Mouse (Mus musculus) spleen, adult 2 months (tissue): ENCODE data around the gene Shc3. TPM values are rescaled to one million over a fixed set of nuclear protein-coding genes. Genes with fewer than 3 reads are reported as not detected.

Experiments used
- DNase-seq, 2 experiments: peaks; one replicate each; pipeline versions ENCODE4 v3.0.0 to v3.0.0-alpha.2; 2012 to 2021; ENCODE audit warnings: low spot score in 2 of 2, low read depth in 1 of 2
- H3K27ac ChIP-seq: fragments of 200-500 bp; 2 replicates; pipeline ENCODE4 v1.5.1; 2012; ENCODE audit warnings: low read length, inconsistent platforms; ENCODE audit not compliant: insufficient read depth
- H3K27me3 ChIP-seq: fragments of 200-500 bp; 2 replicates; pipeline ENCODE4 v1.6.1; 2012; ENCODE audit warnings: mild to moderate bottlenecking, moderate library complexity, low read length, inconsistent platforms; ENCODE audit not compliant: control insufficient read depth, insufficient read depth
- H3K36me3 ChIP-seq: fragments of 200-500 bp; 2 replicates; pipeline ENCODE4 v1.6.1; 2012; ENCODE audit warnings: mild to moderate bottlenecking, low read length, inconsistent platforms; ENCODE audit not compliant: control insufficient read depth, insufficient read depth
- H3K4me1 ChIP-seq: fragments of 200-500 bp; 2 replicates; pipeline ENCODE4 v1.6.1; 2011; ENCODE audit warnings: inconsistent platforms; ENCODE audit not compliant: control insufficient read depth, insufficient read depth, insufficient read length
- H3K4me3 ChIP-seq: fragments of 200-500 bp; 2 replicates; pipeline ENCODE4 v1.5.1; 2011; ENCODE audit warnings: mild to moderate bottlenecking, inconsistent platforms; ENCODE audit not compliant: insufficient read depth, insufficient read length; ENCODE audit errors: extremely low read depth
- CTCF ChIP-seq: fragments of 200-500 bp; IDR thresholded peaks from 2 replicates; pipeline ENCODE4 v1.5.1; 2011; ENCODE audit warnings: mild to moderate bottlenecking, inconsistent platforms; ENCODE audit not compliant: insufficient read depth, insufficient read length, insufficient replicate concordance; ENCODE audit errors: extremely low read depth
- POLR2A ChIP-seq: fragments of 200-500 bp; IDR thresholded peaks from 2 replicates; pipeline ENCODE4 v1.6.1; 2011; ENCODE audit warnings: low read depth, low read length, inconsistent platforms
- WGBS: fragments of 180-500 bp; shearing (Covaris S2); methylation state at CpG from one replicate; pipeline ENCODE4 v1.1.7; 2018; 5-methylcytosine and 5-hydroxymethylcytosine counted together
- polyA plus RNA-seq: library from polyadenylated mRNA; depleted of rRNA; stranded (reverse); fragments of >200 nt; gene quantifications from 2 replicates; pipeline ENCODE4 v1.2.3, GENCODE M21; 2012

Shc3 gene
- polyA plus RNA-seq, 1 experiment: 0.14 TPM

DNA sequence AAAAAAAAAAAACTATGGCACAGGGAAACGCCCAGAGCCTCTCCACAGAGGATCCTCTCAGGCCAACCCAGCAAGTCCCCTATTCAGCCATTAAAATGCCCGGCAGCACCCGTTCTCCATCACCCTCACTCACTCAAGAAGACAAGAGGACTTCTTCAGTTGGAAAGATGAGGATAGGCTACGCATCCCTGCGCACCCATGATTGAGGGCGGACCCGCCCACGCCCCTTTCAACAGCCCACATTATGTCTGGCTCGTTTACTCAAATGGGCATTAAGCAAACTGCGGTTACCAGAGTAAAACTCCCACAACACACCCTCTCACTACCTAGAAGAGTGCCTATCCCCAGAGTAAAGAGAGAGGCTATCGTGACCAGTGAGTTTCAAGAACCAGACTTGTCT lies 26.2 kb upstream of the Shc3 start:
- H3K36me3 ChIP-seq: no peaks in the 10 kb centered on the region
- no peak overlapping the region for H3K27ac ChIP-seq
- H3K27me3 ChIP-seq: no peaks in the 10 kb centered on the region
- TF ChIP-seq CTCF: no peak
- TF ChIP-seq POLR2A: no peak
- 0 out of 2 replicates have a peak, but pooled peaks cover 2% of the 10 kb centered on the region for H3K4me1 ChIP-seq
- WGBS: 60% methylated on average over 11 of the region's 11 CpGs
- no peak for DNase-seq
- H3K4me3 ChIP-seq: no peak overlapping the region

DNA sequence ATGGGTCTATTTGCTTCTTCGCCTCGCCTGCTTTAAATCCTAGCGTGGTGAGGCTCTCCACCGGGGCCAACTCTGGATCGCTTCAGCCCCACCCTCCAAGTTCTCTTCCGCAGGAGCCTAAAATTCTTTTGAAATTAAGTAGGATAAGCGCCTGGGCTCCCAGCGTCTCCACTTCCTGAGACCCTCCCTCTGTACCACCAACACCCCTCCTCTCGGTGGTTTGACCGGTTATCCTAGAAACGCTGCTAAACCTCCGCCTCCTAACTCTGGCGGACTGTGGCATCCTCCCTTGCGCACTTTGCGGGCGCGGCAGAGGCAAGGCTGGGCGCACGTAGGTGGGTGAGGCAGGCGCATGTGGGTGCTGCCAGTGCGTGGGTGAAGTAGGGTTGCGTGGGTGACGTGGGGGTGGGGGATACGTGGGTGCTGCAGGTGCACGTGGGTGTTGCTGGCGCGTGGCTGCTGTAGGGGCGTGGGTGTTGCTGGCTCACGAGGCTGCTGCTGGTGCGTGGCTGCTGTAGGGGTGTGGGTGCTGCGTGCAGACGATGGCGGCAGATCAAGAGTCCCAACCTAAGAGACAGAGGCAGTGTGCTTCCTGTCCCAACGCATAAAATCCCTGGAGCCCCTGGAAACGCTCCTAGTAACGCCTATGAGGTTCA lies 25.6 kb upstream of the Shc3 start:
- H3K36me3 ChIP-seq: no peaks in the 10 kb centered on the region
- H3K4me3 ChIP-seq: no peak overlapping the region

DNA sequence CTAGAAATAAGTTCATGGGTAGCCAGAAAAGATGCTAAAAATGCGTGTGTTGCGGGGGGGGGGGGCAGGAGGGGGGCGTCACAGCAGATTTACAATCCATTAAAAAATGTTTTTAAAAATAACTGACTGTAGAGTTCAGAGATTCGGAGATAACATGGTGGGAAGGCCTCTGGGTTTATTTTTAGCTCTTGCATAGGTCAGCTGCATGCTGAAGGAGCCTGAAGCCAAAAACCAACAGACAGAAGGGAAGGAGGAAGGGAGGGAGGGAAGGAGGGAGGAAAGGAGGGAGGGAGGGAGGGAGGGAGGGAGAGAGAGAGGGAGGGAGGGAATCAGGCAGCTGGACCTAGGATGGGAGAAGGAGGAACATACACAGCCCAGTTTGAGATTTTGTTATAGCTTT lies 18.8 kb upstream of the Shc3 start:
- no peak for DNase-seq

More for the DNA sequence above, 25.6 kb upstream of the Shc3 start:
- Histone ChIP-seq H3K27me3 (no peaks in the 10 kb centered on the region), H3K27ac (no peak overlapping the region), H3K4me1 (0 out of 2 replicates have a peak, but pooled peaks cover 2% of the 10 kb centered on the region)
- WGBS: 5% methylated on average over 36 of the region's 36 CpGs
- no peak for TF ChIP-seq POLR2A
- TF ChIP-seq CTCF: no peak
- no peak for DNase-seq

DNA sequence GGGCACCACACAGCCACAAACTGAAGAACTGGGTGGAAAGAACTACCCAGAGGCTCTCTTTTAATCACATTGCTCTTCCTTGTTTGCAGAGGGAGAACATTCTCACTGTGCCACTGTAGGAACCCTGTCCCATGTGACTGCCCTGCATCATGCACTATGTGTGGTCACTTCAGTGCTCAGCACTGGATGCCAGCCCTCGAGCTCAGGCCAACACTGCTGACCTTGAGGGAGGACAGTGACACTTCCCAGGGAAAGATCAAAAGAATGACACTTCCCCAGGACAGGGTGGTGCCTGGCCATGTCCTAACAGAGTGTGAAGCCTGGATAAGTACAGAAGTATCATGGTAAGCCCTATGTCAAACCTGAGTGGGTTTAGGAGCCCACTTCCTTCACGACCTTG lies 13.0 kb upstream of the Shc3 start:
- WGBS: 58% methylated on average over 2 of the region's 2 CpGs
- Histone ChIP-seq H3K36me3 (no peaks in the 10 kb centered on the region), H3K4me1 (no peaks in the 10 kb centered on the region), H3K4me3 (no peak overlapping the region), H3K27ac (no peak overlapping the region), H3K27me3 (no peaks in the 10 kb centered on the region)
- no peak for DNase-seq
- TF ChIP-seq CTCF (no peak), POLR2A (no peak)

More for the DNA sequence above, 18.8 kb upstream of the Shc3 start:
- no peak overlapping the region for H3K4me3 ChIP-seq
- TF ChIP-seq CTCF (no peak), POLR2A (no peak)
- no peaks in the 10 kb centered on the region for H3K27me3 ChIP-seq
- no peaks in the 10 kb centered on the region for H3K36me3 ChIP-seq
- 35% methylated on average over 4 of the region's 4 CpGs for WGBS
- no peak overlapping the region for H3K27ac ChIP-seq
- no peaks in the 10 kb centered on the region for H3K4me1 ChIP-seq

DNA sequence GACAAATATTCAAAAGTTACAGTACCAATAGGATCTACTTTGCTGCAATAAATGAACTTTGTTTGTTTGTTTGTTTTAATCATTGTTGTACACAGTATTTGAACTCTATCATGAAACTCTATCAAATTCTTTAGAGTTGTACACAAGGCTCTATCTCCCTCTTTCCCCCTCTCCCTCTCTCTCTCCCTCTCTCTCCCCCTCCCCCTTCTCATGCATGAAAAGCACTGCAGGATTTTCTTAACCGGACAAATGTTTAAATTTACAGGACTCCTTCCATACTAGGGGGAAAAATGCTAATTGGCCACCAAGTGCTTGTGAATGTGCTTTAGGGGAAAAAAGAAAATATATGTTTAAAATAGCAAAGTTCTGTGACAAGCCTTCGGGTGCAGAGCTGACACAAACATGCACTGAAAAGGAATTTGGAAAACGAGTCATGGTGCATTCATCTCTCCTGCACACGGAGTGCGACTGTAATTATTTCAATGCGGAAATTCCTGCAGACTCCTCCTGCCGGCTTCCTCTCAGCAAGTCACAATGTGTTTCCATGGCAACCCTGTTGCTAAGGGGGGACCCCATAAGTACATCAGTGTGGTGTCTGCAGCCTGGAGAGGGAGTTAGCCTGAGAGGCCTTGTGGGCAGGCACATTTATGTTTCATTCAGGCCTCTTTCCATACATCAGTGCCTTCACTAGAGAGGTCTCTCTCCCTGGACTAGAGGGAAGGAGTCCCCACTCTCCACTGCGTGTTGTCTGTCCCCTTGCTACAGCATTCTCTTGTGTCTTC lies 11.2 kb upstream of the Shc3 start:
- 27% methylated on average over 8 of the region's 8 CpGs for WGBS
- DNase-seq: no peak
- TF ChIP-seq CTCF: no peak
- TF ChIP-seq POLR2A: no peak
- H3K4me3 ChIP-seq: no peak overlapping the region
- H3K27ac ChIP-seq: no peak overlapping the region
- no peaks in the 10 kb centered on the region for H3K36me3 ChIP-seq
- no peaks in the 10 kb centered on the region for H3K4me1 ChIP-seq
- no peaks in the 10 kb centered on the region for H3K27me3 ChIP-seq

DNA sequence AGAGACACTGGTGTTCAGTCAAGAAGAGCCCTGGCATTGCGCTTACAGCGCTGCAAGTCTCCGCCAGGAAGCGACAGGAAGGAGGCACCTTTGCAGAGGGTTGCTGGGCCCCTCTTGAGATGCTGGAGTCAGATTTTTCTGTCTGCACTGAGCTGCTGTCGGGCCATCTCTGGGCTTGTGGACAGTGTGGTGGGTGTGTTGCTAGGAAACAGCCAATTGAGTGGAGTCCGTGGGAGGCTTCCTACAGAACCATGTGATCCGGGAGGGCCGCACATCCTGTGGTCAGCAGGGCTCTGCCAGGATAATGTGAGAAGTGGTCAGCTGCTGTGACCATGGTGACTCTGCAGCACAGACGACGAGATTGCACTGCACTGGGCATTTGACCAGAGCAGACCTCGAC lies 4.6 kb upstream of the Shc3 start:
- Histone ChIP-seq H3K4me1 (no peaks in the 10 kb centered on the region), H3K27me3 (peaks cover 8% of the 10 kb centered on the region; the same call in 1 of the 2 replicates), H3K36me3 (no peaks in the 10 kb centered on the region), H3K27ac (no peak overlapping the region), H3K4me3 (no peak overlapping the region)
- TF ChIP-seq CTCF: no peak
- no peak for TF ChIP-seq POLR2A
- WGBS: 37% methylated on average over 11 of the region's 11 CpGs
- no peak for DNase-seq

DNA sequence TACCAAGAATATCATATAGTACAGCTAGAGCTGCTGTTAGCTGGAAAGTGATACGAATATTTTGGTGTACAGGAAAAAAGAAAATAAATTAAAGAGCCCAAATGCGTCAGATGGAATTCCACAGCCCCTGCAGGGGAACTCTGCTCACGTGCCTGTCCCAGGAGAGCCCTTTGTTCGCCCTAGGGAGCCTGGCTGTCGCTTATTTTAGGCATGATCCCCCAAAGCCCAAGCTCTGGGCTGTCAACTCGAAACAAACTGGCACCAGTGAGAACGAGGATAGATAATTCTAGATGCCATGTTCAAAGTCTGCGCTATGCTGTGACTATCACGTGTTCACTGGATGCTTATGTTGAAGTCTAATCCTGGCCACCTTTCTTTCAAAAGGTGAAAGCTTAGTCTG lies 892 bp upstream of the Shc3 start:
- DNase-seq: no peak
- Histone ChIP-seq H3K4me1 (no peaks in the 10 kb centered on the region), H3K27ac (no peak overlapping the region), H3K36me3 (no peaks in the 10 kb centered on the region), H3K27me3 (peaks cover 22% of the 10 kb centered on the region), H3K4me3 (no peak overlapping the region)
- 16% methylated on average over 9 of the region's 9 CpGs for WGBS
- no peak for TF ChIP-seq CTCF
- no peak for TF ChIP-seq POLR2A
